Mouse (Mus musculus) activated CD4-positive, CD25-positive, alpha-beta regulatory T cell, adult 4 months (primary cell): Measurements from ENCODE around the gene Tmem123. TPM values are rescaled to one million over a fixed set of nuclear protein-coding genes. Genes with fewer than 3 reads are reported as not detected.

ENCODE experiments used
- ATAC-seq: one replicate; pipeline ENCODE4 v1.8.0; 2017
- polyA plus RNA-seq, 2 experiments: library from polyadenylated mRNA; unstranded; fragments of 100-300 nt; shearing (Covaris generic); gene quantifications; one replicate each; pipeline ENCODE4 v1.2.1; 2017

The Tmem123 gene
- polyA plus RNA-seq, 2 experiments from 2014 or later, result 110 to 119 TPM

DNA sequence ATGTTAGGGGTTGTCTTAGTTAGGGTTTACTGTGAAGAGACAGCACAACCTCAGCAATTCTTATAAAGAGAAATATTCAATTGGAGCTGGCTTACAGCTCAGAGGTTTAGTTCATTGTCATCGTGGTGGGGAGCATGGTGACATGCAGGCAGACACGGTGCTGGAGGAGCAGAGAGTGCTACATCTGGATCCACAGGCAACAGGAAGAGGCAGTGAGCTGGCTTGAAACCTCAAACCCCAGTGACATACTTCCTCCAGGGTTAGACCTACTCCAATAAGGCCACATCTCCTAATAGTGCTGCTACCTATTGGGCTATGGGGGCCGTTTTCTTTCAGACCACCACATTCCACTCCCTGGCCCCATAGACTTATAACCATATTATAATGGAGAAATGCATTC is 12.1 kb downstream of the Tmem123 start:
- peak; percentile 62 for ATAC-seq

DNA sequence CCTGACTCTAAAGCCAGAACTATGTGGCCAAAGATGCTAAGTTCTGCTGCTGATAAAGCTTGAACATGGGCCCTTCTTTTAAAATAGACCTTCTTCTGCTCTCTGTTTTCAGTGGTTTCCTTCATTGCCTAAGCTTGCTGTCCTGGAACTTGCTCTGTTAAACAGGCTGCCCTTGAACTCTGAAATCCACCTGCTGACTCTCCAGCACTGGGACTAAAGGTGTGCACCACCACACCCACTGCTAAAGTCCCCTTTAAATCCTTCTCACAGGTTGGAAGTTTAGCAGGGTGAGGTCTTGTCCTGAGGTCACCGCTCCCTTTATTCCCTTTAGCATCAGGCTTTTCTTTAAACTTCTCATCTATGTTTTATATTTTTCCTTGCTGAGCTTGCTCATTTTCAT is 13.1 kb downstream of the Tmem123 start:
- ATAC-seq, result no peak

DNA sequence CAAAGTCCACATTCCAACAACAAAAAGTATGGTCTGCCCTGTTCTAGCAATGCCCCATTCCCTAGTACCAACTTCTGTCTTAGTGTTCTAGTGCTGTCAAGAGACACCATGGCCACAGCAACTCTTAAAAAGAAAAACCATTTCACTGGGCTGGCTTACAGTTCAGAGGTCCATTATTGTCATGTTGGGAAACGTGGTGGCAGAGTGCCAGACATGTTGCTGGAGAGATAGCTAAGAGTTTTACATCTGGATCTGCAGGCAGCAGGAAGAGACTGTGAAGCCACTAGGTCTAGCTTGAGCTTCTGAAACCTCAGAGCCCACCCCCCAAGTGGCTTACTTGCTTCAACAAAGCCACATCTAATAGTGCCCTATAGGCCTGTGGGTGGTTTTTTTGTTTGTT is 13.8 kb downstream of the Tmem123 start:
- ATAC-seq, result no peak

DNA sequence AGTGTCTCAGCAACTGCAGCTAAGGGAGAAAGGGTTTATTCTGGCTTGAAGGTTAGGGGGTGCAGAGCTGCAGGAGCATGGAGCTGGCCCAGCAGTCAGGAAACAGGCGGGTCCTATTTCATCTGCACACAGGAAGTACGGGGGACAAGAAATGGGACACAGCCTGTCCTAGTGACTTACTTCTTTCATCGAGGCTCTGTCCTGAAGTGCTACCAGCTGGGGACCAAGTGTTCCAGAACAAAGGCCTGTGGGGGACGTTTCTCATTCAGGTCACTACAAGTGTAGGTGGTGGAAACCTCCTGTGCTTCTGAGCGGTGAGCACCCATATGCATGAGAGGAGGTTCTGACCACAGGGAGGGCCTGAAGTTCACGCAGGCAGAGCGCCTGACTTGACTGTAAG is 14.9 kb downstream of the Tmem123 start:
- ATAC-seq, result no peak

DNA sequence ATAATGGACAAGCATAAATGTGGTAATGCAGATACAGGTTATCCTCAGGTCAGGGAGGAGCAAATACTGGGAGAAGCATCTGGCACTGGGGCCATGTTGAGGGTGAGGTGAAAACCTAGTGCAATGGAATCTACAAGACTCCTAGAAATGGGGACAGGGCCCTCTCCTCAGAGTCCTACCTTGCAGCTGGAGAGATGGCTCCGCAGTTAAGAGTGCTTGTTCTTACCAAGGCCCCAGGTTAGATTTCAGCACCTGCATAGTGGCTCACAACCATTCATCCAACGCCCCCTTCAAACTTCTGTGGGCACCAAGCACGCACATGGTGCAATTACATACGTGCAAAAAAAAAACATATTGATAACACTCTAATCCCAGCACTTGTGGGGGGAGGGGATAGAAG is 15.9 kb downstream of the Tmem123 start:
- peak; percentile 6 for ATAC-seq

DNA sequence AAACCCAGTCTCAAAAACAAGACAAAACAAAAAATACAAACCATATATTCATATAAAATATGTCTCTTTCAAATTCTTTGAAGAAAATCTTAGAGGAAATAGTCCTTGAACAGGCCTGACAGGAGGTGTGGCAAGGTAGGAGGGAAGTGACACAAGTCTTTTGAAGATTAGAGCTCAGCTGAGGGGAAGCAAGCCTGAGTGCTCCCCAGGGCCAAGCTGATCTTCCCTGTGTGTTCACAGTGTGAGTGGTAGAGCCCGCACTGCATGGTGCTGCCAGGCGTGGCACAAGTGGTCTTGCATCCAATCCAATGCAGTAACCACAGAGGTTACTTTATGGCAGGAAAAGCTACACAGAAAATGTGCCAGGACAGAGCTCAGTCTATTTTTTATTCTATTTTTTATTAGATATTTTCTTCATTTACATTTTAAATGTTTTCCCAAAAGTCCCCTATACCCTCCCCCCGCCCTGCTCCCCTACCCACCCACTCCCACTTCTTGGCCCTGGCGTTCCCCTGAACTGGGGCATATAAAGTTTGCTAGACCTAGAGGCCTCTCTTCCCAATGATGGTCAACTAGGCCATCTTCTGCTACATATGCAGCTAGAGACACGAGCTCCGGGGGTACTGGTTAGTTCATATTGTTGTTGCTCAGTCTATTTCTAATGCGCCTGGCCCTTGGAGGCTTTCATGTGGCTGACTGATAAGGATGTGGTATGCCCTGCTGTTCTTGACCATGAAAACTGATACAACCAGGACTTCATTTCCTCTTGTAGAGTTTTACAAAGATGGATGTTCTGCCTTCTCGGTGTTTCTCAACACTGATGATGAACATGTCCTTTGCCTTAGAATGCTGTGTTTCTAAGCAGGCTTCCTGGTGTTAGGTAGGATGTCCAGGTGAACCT is 16.7 kb downstream of the Tmem123 start:
- peak; percentile 77 for ATAC-seq

DNA sequence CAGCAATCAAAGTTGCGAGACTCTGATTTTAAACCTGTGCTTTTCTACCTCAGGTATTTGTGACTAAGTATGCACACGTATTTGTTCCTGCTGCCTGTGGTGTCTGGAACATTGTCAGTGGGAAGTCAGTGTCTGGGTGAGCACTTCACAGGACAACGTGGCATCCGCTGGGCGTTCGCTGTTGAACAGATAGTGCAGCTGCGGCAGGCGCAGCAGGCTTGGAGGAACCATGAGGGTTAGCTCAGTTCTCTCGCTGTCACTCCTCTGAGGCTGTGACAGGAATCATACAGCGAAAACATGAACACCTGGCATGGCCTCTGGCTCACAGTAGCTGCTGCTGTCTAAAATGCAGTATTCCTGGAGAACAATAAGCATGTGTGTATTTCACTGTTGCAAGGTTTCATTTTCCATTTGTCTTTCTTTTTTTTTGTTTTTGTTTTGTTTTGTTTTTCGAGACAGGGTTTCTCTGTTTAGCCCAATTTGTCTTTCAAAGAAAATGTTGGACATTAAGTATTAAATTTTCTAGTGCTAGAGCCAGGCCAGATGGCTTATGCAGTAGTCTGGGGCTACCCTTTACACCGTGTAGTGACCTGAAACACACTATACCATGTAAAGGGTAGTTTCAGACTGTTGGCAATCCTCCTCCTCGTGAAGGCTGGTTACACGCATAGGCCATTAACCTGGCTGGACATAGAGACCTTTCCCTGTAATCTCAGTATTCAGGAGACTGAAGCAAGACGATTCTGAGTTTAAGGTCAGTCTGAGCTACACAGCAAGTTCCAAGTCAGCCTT is 20.2 kb downstream of the Tmem123 start:
- no peak for ATAC-seq

DNA sequence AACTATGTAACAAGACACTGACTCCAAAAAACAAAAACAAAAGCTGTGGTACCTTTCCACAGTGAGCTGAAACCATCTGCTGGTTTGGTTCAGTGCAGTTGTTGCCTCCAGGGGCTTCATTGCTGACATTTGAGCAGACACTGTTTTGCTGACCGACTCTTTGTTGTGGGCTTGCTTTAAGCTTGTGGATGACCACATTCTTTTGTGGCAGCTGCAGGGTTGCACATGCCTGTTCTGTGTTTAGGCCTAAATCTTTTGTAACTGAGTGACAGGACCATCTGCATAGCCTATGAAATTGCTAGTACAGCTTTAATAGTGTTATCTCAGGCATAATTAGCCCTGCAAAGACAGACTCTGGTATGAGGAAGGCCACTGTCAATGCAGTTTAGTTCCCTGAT is 20.8 kb downstream of the Tmem123 start:
- ATAC-seq, result no peak

DNA sequence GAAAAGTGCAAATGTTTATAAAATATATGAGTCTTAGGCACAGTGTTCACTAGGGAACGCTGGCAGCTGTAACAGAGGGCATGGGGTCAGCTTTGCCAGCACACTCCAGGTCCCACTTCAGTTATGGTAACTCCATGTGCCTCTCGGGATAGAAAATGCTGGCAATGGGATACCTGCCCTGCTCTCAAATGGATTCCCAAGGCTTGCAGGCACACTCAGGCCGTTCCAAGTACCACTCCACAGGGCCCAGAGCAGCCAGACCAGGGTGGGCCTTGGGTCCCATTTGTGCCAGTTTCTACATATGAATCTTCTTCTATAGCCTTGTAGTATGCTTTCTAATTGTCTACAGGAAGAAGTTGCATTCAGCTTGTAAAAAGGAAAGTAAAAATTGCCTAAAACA is 21.6 kb downstream of the Tmem123 start:
- ATAC-seq, result no peak

DNA sequence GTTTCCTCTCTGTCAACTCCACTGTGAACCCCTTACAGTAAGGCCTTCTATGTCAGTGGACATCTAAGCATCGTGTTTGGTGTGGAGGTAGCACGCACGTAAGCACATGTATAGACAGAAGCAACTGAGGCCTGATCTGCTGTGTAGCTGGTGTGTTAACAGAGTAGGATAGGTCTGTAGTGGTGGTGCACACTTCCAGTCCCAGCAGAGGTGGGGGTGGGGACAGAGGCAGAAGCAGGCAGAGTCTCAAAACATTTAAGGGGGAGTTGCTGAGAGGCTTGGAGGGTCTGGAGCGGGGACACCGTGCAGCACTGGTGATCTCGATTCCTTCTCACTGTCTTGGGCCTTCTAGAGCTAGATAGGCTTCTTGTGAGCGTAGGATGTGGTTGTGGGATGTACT is 22.2 kb downstream of the Tmem123 start:
- no peak for ATAC-seq

DNA sequence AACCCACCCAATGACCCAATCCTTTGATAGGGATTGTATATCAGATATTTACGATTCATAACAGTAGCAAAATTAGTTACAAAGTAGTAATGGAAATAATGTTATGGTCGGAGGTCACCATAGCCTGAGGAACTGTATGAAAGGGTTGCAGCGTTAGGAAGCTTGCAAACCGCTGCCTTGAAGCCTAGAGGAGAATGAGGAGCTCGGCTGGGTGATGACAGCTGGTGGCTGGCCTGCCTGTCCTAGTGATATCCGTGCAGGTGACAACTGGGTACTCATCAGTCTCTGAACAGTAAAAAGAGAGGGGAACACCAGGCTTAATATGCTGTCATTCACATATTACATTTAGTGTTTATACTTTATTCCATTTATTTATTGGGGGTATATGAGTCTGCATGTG is 24.6 kb downstream of the Tmem123 start:
- no peak for ATAC-seq

DNA sequence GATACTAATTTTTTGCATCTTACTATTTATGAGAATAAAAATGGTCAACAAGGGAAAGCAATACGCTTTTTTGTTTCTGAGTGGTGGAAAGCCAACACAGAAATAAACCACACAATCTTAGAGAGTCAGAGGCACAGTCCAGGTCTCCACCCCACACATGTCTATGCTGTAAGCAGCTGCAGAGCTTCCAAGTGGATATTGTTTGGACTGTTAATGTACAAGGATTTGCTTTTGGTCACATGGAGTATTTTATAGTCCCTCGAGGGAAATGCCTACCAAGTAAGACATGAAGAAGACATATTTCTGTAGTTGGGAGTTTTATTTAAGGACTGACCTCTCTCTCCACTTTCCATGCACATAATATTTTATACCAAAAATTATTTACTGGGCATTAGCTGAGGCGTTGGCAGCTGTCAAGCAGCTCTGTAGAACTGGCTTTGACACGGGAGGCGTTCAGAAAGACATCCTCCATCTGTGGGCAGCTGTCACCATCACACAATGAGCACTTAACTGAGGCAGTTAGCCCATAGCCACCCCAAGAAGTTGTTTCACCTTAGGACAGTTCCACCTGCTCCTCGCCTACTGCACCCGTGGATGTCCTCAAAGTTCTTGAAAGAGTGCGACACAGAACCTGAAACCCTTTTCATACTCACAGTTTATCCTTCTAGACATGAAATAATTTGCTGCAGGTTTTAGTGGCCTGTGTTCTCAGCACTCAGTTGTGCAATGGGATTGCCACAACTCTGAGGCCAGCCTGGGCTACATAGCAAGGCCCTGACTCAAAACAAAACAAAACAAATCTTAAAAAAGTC is 26.1 kb downstream of the Tmem123 start:
- no peak for ATAC-seq

DNA sequence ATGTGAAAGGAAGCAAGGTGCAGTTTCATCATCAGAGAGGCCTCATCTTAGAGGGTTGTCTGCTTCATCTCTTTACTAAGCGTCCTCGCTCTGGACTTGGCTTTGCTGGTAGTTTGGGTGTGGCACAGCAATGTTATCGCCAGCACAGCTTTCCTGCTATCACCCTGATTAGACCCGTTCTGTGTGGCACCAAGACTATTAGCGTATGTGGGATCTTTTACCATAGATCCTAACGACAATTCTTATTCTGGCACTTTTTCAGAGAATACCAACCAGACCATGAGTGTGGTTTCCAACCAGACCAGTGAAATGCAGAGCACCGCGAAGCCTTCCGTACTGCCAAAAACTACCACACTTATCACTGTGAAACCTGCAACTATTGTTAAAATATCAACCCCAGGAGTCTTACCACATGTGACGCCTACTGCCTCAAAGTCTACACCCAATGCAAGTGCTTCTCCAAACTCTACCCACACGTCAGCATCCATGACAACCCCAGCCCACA is 26.8 kb downstream of the Tmem123 start:
- no peak for ATAC-seq

DNA sequence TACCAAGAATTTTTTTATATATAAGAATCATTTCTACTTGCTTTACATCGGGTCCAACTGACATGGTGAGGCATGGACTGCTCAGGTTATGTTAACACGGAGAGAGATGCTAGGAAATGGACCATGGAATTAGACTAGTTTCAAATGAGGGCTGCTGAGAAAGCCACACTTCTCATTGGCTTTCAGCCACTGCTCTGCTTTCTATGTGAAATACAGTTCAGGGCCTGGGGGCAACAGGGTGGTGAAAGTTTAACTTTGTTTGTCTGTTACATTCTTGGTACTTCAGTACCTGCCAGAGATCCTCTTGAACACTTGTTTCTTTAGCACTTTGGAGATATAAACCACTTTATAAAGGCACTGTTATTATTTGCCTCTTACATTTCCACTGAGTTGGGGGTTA is 29.7 kb downstream of the Tmem123 start:
- no peak for ATAC-seq

DNA sequence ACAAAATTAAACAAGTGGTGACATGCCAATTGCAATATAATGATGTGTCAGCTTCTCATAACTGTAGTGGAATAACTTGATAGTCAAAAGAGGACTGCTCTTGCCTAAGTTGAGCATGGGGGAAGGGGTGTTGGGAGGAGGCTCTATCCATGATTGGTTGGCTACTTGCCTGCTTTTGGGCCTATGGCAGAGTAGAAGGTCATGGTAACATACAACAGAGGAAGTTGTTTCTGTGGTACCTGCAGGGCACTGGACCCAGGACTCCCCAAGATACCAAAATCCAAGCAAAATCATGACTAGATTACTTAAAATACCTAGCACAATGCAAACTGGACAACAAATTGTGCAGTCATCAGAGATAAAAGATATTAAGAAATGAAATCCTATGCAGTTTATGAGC is 31.7 kb downstream of the Tmem123 start:
- no peak for ATAC-seq

DNA sequence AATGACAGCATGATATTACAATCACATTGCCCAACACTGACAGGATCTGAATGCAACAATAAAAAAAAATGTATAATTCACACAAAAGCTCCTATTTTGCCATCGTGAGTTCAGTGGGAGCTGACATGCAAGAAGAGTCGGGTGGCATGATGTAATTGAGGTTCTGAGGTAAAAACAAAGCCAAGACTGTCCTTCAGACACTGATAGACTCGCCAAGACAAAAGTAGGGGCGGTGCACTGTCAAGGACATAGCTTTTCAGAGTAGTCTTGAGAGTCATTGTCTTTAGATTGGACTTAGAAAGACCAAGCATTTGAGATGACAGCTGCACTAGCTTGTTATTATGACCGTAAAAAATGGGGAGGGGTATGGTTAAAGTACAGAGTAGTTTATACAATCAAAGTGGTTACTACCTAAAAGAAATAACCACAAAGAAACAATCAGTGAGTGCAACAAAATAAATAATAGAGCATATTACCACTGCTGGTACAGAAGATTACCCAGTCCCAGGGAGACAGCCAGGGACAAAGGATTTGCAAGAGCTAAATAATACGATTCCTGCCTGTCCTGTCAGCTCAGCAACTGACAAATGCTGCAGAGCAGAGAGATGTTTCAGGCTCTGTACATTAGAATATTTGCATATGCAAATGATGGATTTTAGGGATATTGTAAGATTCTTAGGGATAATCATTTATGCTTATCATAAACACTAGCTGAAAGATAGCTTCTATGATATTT is 32.5 kb downstream of the Tmem123 start:
- no peak for ATAC-seq

DNA sequence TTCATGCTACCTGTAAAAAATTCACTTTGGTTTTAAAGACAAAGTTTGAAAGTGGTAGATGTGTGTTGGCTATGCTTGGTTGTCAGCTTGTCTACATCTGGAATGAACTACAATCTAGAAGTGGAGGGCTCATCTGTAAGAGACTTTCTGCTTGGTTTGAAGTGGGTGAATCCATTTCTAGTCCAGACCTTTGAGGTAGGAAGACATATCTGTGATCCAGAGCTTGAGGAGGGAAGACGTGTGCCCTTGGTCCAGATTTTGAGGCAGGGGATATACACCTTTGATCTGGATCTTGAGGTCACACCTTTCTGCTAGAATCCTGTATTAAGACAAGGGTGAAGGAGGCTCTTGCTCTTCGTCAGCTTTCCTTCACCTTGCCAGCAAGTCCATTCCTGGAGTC is 33.7 kb downstream of the Tmem123 start:
- ATAC-seq, result no peak

DNA sequence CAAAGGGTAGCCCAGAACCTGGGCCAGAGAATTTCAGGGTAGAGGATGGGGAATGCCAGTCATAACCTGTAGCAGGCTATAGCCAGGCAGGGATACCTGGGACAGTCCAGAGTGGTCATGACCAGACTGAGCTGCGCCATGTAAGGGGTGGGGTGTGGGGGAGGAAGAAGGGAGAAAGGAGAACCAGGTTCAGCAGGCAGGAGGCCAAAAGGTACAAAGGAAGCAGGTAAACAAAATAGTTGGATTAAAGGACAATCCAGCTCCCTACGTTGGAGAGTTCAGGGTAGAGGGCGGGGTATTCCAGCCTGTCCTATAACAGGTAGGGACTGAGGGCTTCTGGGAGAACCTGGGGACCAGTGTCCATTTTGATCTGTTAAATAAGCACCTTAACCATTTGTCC is 34.7 kb downstream of the Tmem123 start:
- no peak for ATAC-seq

DNA sequence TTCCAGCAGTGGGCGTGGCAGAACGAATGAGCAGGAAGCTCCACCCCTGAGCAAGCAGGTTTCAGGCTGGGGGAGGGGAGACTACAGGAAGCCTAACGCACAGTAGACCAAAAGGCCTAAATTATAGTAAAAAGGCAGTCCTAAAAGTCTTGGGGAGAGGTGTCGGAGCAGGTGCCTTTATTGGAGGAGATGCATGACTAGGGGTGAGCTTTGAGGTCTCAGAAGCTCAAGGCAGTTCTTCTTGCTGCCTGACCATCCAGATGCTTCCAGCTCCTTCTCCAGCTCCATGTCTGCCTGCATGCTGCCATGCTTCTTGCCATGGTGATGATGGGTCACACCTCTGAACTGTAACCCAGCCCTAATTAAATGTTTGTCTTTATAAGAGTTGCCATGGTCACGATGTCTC is 41.3 kb downstream of the Tmem123 start:
- ATAC-seq, result peak; percentile 61

DNA sequence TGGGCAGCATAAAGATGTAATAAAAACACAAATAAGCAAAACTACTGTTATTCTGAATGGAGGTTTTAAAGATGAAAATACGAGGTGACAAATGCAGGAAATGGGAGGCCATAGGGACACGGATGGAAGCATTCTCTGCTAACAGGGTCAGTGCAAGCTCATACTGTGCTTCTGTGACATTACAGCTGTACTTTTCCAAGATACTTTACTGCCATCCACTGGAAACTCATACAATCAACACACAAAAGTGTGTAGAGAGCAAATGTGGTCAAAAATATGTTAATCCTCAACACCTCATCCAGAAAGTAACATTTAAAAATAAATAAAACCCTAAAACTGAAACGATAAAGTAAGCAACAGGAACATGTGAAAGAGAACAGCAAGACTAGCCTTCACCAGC is 58.9 kb downstream of the Tmem123 start:
- ATAC-seq, result no peak

DNA sequence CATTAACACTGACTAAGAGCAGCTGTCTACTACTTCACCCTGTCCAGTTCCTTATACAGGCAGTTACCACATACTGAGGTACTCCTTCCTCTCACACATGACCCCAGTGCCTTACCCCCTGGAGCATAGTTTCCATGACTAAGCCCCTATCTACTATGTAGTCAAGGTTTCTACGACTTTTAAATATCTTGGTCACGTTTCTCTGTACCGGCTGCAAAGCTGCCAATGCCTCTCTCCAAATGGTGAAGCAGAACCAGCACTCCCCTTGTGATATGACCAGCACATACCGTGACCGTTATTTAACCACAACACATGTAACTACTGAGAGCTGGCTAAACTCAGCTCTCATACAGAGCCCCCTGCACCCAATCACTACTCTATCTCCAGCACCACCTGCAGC is 61.1 kb downstream of the Tmem123 start:
- no peak for ATAC-seq

DNA sequence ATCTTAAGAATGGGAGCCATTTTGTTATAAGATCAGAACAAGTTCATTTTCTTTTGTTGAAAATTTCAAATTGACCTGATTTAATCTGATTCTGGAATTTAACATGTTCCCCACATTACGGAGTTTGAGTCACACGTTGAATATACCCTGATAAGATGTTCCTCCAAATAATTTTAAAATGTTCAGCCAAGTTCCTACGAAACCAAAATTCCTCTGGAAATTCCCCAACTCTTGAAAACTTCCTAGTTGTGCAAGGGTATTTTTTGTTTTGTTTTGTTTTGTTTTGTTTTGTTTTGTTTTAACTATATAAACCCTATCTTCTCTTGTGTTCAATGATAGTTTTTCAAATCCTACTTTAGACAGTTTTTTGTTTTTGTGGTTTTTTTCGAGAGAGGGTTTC is 64.9 kb downstream of the Tmem123 start:
- no peak for ATAC-seq
